Mouse (Mus musculus): Measurements from ENCODE around the gene Prkaa1. TPM values are rescaled to one million over a fixed set of nuclear protein-coding genes. Genes with fewer than 3 reads are reported as not detected.

The Prkaa1 gene
- polyA plus RNA-seq, 1 experiment from 2014 or later = 22.3 TPM

GRCm38 (mm10) chr15:5185366-5186292 is 42.0 kb downstream of the Prkaa1 start, which contains the start of gene Ttc33:
Gene Ttc33 (plus strand): TSS chr15:5185525.
- Histone ChIP-seq H3K4me3 (peak within 1 kb of the TSS; percentile 97), H3K27me3 (replicated peaks) (no peaks in the 10 kb centered on the region), H3K9me3 (replicated peaks) (no peaks in the 10 kb centered on the region), H3K36me3 (peaks cover 22% of the 10 kb centered on the region), H3K4me1 (peaks cover 28% of the 10 kb centered on the region), H3K9ac (peak within 1 kb of the TSS; percentile 85), H3K27ac (peak within 1 kb of the TSS; percentile 84), H3K4me2 (peak within 1 kb of the TSS; percentile 88)
- peak; percentile 86 for ATAC-seq
- 2% methylated on average over 53 of the region's 55 CpGs for WGBS (ENCODE audit: insufficient replicate concordance)

- no peaks in the 10 kb centered on the region for H3K27me3 ChIP-seq (replicated peaks)
- peak overlapping the region; percentile 85 for H3K9ac ChIP-seq
- no peaks in the 10 kb centered on the region for H3K9me3 ChIP-seq (replicated peaks)
- peaks cover 28% of the 10 kb centered on the region for H3K4me1 ChIP-seq
- H3K4me3 ChIP-seq = peak overlapping the region; percentile 97
- 38% methylated on average over 10 of the region's 10 CpGs for WGBS (ENCODE audit: insufficient replicate concordance)
- ATAC-seq = no peak
- peaks cover 27% of the 10 kb centered on the region for H3K36me3 ChIP-seq
- peak overlapping the region; percentile 88 for H3K4me2 ChIP-seq
- H3K27ac ChIP-seq = peak overlapping the region; percentile 84
Measured at GRCm38 (mm10) chr15:5186293-5186675, 42.6 kb downstream of the Prkaa1 start.

DNA sequence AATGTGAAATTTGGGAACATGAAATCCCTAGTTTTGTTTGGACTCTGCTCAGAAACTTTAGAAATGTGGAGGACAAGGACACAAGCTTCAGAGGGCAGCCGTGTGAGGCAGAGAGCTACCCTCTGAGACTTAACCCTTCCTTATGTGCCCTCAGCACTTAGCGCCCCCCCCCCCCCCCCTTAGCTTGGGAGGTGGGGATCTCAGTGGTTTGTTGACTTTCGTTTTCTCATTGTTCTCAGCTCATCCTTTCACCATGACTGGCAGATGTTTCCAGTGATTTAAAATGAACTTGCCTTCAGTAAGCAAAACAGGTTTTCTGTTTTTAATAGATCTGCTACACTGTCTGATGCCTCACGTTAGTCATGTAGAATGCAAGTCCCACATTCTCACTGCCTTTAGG is 43.5 kb downstream of the Prkaa1 start:
- no peaks in the 10 kb centered on the region for H3K27me3 ChIP-seq (replicated peaks)
- ATAC-seq = no peak
- WGBS (ENCODE audit: insufficient replicate concordance) = 58% methylated on average over 4 of the region's 4 CpGs
- no peak overlapping the region for H3K9ac ChIP-seq
- no peaks in the 10 kb centered on the region for H3K9me3 ChIP-seq (replicated peaks)
- H3K4me2 ChIP-seq = no peak overlapping the region
- H3K36me3 ChIP-seq = peaks cover 29% of the 10 kb centered on the region
- H3K27ac ChIP-seq = no peak overlapping the region
- no peak overlapping the region for H3K4me3 ChIP-seq
- peaks cover 28% of the 10 kb centered on the region for H3K4me1 ChIP-seq

DNA sequence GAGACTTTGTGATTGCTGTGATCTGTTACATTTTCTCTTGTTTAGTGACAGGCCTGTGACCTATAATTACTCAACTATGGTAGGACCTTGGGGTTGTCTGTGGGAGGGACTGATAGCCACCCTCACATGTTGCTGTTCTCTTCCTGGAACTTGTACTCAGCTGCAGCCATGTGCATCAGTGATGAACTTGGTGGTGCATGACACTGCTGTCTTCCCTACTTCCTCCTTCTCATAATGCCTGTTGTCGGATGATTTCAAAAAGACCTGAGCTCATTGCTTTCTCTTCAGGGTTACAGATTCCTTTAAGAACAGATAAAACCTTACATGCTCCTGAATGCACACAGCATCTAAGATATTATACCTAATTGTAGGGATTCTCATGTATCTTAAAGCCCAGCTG is 44.4 kb downstream of the Prkaa1 start:
- Histone ChIP-seq H3K4me2 (no peak overlapping the region), H3K9ac (no peak overlapping the region), H3K27ac (no peak overlapping the region), H3K9me3 (replicated peaks) (no peaks in the 10 kb centered on the region), H3K27me3 (replicated peaks) (no peaks in the 10 kb centered on the region), H3K4me3 (no peak overlapping the region), H3K36me3 (peaks cover 31% of the 10 kb centered on the region), H3K4me1 (peaks cover 34% of the 10 kb centered on the region)
- 50% methylated on average over 1 of the region's 1 CpGs for whole genome bisulfite sequencing (ENCODE audit: insufficient replicate concordance)
- no peak for ATAC-seq

GRCm38 (mm10) chr15:5189504-5190093 is 45.9 kb downstream of the Prkaa1 start:
- Histone ChIP-seq H3K9ac (no peak overlapping the region), H3K9me3 (replicated peaks) (no peaks in the 10 kb centered on the region), H3K4me3 (no peak overlapping the region), H3K4me2 (no peak overlapping the region), H3K27me3 (replicated peaks) (no peaks in the 10 kb centered on the region), H3K4me1 (peaks cover 32% of the 10 kb centered on the region), H3K36me3 (peaks cover 31% of the 10 kb centered on the region), H3K27ac (no peak overlapping the region)
- 70% methylated on average over 10 of the region's 10 CpGs for WGBS (ENCODE audit: insufficient replicate concordance)
- ATAC-seq = no peak

DNA sequence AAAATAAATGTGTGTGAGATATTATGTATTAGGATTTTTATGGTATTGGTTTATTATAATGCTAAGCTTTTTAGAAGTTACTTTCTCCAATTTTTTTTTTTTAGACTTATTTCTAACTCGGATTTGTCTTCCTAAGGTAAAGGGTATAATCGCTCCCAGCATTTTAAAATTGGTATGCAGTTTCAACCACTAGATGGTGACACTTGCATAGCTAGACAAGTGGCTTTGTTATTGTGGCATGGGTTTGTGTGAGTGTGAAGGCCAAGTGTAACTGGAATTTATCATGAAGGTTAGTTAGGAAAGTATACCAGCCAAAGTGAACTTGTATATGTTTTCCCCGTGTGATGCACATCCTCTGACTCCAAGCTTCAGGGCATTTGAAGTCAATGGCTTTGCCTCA is 50.2 kb downstream of the Prkaa1 start:
- Histone ChIP-seq H3K9me3 (replicated peaks) (no peaks in the 10 kb centered on the region), H3K4me2 (no peak overlapping the region), H3K27me3 (replicated peaks) (no peaks in the 10 kb centered on the region), H3K9ac (no peak overlapping the region), H3K4me3 (no peak overlapping the region), H3K4me1 (peaks cover 41% of the 10 kb centered on the region), H3K36me3 (peaks cover 31% of the 10 kb centered on the region), H3K27ac (no peak overlapping the region)
- no peak for ATAC-seq
- 73% methylated on average over 3 of the region's 3 CpGs for WGBS (ENCODE audit: insufficient replicate concordance)

DNA sequence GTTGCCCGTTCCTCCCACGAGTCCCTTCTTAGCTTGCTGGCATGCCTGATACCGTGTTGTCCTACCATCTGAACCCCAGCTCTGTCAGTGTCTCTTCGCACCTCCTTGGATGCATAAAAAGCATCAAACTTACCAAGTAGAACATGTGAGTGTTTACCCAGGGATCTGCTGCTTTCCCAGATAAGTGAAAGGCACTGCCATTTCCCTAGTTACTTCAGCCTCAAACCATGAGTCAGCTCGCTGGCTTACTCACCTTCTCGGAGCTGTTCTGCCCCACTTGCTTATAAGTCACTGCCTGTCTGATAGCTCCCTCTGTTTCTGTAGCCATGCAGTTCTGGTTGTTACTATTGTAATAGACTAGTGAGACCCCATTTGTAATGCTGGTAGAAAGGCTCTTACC is 50.8 kb downstream of the Prkaa1 start:
- Histone ChIP-seq H3K9me3 (replicated peaks) (no peaks in the 10 kb centered on the region), H3K27me3 (replicated peaks) (no peaks in the 10 kb centered on the region), H3K4me1 (peaks cover 41% of the 10 kb centered on the region), H3K4me2 (no peak overlapping the region), H3K36me3 (peaks cover 30% of the 10 kb centered on the region), H3K4me3 (no peak overlapping the region), H3K9ac (no peak overlapping the region), H3K27ac (no peak overlapping the region; the same call in 1 of the 2 replicates)
- no peak; the same call in 1 of the 2 replicates for ATAC-seq
- WGBS (ENCODE audit: insufficient replicate concordance) = 70% methylated on average over 6 of the region's 6 CpGs

DNA sequence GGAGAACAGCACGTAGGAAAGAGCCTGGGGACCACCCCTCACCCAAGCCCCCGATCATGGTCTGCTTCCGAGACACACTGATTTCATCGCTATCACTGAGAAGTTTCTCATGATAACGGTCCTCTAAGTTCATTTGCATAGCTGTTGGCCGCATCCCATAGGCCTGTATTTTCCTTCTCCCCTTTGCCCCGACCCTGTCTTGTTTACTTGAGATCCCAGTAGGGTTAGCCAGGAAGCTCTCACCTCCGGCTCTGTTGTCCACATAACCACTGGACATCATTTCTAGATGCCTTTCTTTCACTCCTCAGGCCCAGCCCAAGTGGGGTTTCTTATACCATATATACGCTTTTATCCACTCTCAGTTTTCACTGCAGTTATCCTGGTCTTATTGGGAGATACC is 51.3 kb downstream of the Prkaa1 start:
- no peak for ATAC-seq
- Histone ChIP-seq H3K4me1 (peaks cover 41% of the 10 kb centered on the region), H3K9ac (no peak overlapping the region), H3K9me3 (replicated peaks) (no peaks in the 10 kb centered on the region), H3K4me2 (no peak overlapping the region), H3K4me3 (no peak overlapping the region), H3K27me3 (replicated peaks) (no peaks in the 10 kb centered on the region), H3K36me3 (peaks cover 26% of the 10 kb centered on the region), H3K27ac (no peak overlapping the region)
- 76% methylated on average over 9 of the region's 9 CpGs for WGBS (ENCODE audit: insufficient replicate concordance)

- no peaks in the 10 kb centered on the region for H3K9me3 ChIP-seq (replicated peaks)
- H3K27ac ChIP-seq = peak overlapping the region; percentile 50
- peaks cover 44% of the 10 kb centered on the region for H3K4me1 ChIP-seq
- H3K4me2 ChIP-seq = peak overlapping the region; percentile 26
- H3K36me3 ChIP-seq = peaks cover 20% of the 10 kb centered on the region
- no peak overlapping the region for H3K4me3 ChIP-seq
- 21% methylated on average over 4 of the region's 4 CpGs for WGBS (ENCODE audit: insufficient replicate concordance)
- H3K27me3 ChIP-seq (replicated peaks) = no peaks in the 10 kb centered on the region
- peak; percentile 66 for ATAC-seq
- no peak overlapping the region for H3K9ac ChIP-seq
Measured at GRCm38 (mm10) chr15:5195987-5196514, 52.4 kb downstream of the Prkaa1 start.

DNA sequence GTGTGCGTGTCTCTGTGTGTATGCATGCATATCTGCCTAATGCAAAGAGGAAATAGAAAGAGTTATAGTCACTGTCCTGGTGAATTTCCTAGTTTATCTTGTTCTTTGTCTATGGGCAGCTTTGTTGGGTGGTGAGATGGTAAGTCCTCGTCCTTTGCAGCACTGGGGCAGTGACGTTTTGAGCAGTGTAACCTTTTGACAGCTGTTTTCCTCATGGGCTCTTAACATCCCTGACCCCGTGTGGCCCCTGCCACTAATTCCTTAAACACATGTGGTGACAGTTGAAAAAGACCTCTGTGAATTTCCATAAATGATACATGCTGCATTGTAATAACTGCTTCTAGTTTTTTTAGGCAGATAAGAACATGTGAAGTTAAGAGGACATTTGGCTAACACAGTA is 53.0 kb downstream of the Prkaa1 start:
- H3K9me3 ChIP-seq (replicated peaks) = no peaks in the 10 kb centered on the region
- ATAC-seq = no peak
- H3K4me2 ChIP-seq = no peak overlapping the region
- H3K27me3 ChIP-seq (replicated peaks) = no peaks in the 10 kb centered on the region
- no peak overlapping the region for H3K9ac ChIP-seq
- 54% methylated on average over 4 of the region's 4 CpGs for WGBS (ENCODE audit: insufficient replicate concordance)
- no peak overlapping the region for H3K4me3 ChIP-seq
- H3K4me1 ChIP-seq = peaks cover 48% of the 10 kb centered on the region
- H3K36me3 ChIP-seq = peaks cover 14% of the 10 kb centered on the region
- no peak overlapping the region for H3K27ac ChIP-seq

DNA sequence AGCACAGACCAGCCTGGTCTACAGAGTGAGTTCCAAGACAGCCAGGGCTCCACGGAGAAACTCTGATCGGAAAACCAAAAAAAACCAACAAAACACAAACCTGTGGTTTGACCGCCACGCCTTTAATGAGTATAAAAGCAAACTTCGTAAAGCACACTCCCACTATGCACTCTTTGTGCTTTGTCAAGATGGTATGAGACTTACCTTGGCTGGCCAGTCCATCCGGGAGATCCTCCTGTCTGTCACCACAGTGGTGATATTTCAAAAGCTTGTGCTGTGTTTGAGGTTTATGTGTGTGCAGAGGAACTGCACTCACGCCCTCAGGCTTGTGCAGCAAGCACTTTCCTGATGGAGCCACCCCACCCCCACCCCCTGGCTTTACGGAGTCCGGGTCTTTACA is 61.6 kb downstream of the Prkaa1 start:
- H3K27ac ChIP-seq = no peak overlapping the region
- no peak overlapping the region for H3K9ac ChIP-seq
- H3K9me3 ChIP-seq (replicated peaks) = no peaks in the 10 kb centered on the region
- H3K4me3 ChIP-seq = no peak overlapping the region
- H3K27me3 ChIP-seq (replicated peaks) = no peaks in the 10 kb centered on the region
- 0 out of 2 replicates have a peak, but pooled peaks cover 7% of the 10 kb centered on the region for H3K4me1 ChIP-seq
- 78% methylated on average over 9 of the region's 9 CpGs for WGBS (ENCODE audit: insufficient replicate concordance)
- ATAC-seq = no peak
- H3K4me2 ChIP-seq = no peak overlapping the region
- peaks cover 3% of the 10 kb centered on the region; the same call in 1 of the 2 replicates for H3K36me3 ChIP-seq

DNA sequence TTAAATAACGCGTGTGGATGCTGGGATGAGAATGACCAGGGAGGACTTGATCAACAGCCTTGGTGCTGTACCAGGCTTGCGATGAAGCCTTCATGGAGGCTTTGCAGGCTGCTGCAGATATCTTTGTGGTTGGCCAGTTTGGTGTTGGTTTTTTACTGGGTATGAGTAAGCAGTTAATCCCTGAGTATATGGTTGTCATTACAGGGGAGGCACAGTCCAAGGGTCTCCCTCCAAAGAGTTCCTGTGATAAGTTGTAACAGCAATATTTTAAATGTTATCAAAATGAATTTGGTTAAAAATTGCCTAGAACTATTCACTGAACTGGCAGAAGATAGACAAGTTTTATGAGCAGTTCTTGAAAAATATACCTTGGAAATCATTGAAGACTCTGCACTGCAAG is 65.5 kb downstream of the Prkaa1 start:
- Histone ChIP-seq H3K9ac (no peak overlapping the region), H3K27ac (no peak overlapping the region), H3K4me3 (no peak overlapping the region), H3K9me3 (replicated peaks) (no peaks in the 10 kb centered on the region), H3K27me3 (replicated peaks) (no peaks in the 10 kb centered on the region), H3K36me3 (peaks cover 11% of the 10 kb centered on the region; the same call in 1 of the 2 replicates), H3K4me1 (0 out of 2 replicates have a peak, but pooled peaks cover 3% of the 10 kb centered on the region), H3K4me2 (no peak overlapping the region)
- 77% methylated on average over 3 of the region's 3 CpGs for WGBS (ENCODE audit: insufficient replicate concordance)
- no peak for ATAC-seq
